Mouse (Mus musculus) embryonic fibroblast, embryonic 13.5 days (primary cell): ENCODE data around the gene Slc8a3.

Source experiments
- CTCF ChIP-seq: IDR thresholded peaks from 2 replicates; pipeline ENCODE4 v1.5.1; 2011; ENCODE audit warnings: mild to moderate bottlenecking, control low read depth, low read length, moderate library complexity, borderline replicate concordance; ENCODE audit not compliant: insufficient read depth
- POLR2A ChIP-seq: IDR thresholded peaks from 2 replicates; pipeline ENCODE4 v1.6.1; 2011; ENCODE audit warnings: low read depth, mild to moderate bottlenecking, control low read depth, low read length, moderate library complexity

- no peak for TF ChIP-seq CTCF
- TF ChIP-seq POLR2A = no peak
Observed at GRCm38 (mm10) chr12:81155675-81156074, 177.3 kb downstream of the Slc8a3 start.
